Mouse (Mus musculus): ENCODE results near the gene Carmil2. TPM values are rescaled to one million over a fixed set of nuclear protein-coding genes. Genes with fewer than 3 reads are reported as not detected.

Gene Carmil2
- total RNA-seq (2023) = 126 TPM

DNA sequence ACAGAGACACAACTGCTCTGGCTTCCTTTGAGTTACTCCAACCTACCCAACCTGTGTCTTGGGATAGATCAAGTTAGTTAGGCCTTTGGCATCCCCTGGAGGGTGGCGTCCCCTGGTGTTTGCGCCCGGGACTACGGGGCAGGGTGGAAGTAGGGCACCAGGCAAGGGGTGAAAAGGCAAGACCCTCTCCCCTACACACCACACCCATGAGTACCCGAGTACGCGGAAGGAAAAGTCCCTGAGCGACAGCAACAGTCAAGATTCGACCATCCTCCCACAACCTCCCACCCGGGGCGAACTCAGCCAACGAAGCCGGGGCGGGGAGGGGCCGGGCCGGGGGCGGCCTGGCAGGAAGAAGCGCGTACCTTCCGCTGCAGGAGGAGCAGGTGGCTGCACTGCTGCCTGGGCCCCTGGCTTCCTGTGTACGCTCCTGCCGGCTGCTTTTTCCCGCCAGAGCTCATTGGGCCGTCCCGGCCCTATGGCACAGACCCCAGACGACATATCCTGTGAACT, at the start of gene Carmil2:
Carmil2 (plus strand) TSS at position 479 of the 513 bp plus-strand sequence.

DNA sequence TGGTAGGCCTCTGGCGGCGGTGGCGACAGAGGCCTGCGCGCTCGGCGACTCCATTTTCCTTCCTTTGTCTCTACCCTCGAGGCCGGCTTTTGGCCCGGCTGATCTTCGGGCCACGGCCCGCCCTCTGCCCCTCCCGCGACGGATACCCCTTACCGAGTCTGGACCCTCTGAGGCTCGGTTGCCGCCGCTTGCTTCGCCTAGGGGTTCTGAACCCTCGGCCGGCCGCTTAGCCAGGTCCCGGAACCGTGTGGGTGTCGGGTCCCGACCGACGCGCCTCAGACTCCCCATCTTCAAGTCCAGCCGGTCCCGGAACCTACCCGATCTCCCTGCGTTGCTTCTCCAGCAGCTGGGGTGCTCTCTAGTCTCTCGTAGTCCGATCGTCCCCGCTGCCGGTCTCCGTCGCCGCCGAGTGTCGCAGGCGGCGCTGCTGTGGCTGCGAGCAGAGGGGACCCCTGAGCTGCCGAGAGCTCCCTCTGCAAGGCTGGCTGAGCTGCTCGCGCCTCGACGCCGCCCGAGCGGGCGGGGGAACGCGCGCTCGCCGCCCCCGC, 49.0 kb upstream of the Carmil2 start, which contains the start of gene Agrp:
Agrp (minus strand) TSS at position 431 of the 548 bp plus-strand sequence.

GRCm38 (mm10) chr8:105700966-105701824, 15.1 kb downstream of the Carmil2 start, which contains the start of the genes Acd and Pard6a:
Gene Acd (minus strand): TSS chr8:105701102.
Gene Pard6a (plus strand): TSS chr8:105701148.

GRCm38 (mm10) chr8:105707498-105708403, 21.7 kb downstream of the Carmil2 start, which contains the start of the genes 4933405L10Rik and Enkd1:
Gene 4933405L10Rik (plus strand): TSS chr8:105707655.
Gene Enkd1 (minus strand): TSS chr8:105708210.

Other genes with a start within 250 kb of the Carmil2 start
- gene Tppp3, start 214.7 kb upstream of the Carmil2 start, total RNA-seq (2023) = 1.3 TPM
- 5.8 TPM for gene Zdhhc1, start 189.4 kb upstream of the Carmil2 start, total RNA-seq (2023)
- not detected for gene Hsd11b2, start 167.5 kb upstream of the Carmil2 start, total RNA-seq (2023)
- 51.3 TPM for gene Atp6v0d1, start 120.2 kb upstream of the Carmil2 start, total RNA-seq (2023)
- gene Ripor1, start 81.0 kb upstream of the Carmil2 start, total RNA-seq (2023) = 18.9 TPM
- 148 TPM for gene Ctcf, start 49.7 kb upstream of the Carmil2 start, total RNA-seq (2023)
- gene Agrp, start 48.9 kb upstream of the Carmil2 start, total RNA-seq (2023) = not detected
- gene Acd, start 14.8 kb downstream of the Carmil2 start, total RNA-seq (2023) = 52.6 TPM
- 10.6 TPM for gene Pard6a, start 14.9 kb downstream of the Carmil2 start, total RNA-seq (2023)
- gene 4933405L10Rik, start 21.4 kb downstream of the Carmil2 start, total RNA-seq (2023) = not detected
- gene Enkd1, start 21.9 kb downstream of the Carmil2 start, total RNA-seq (2023) = 2.9 TPM
- gene Gfod2, start 72.4 kb downstream of the Carmil2 start, total RNA-seq (2023) = 6.0 TPM
- gene Ranbp10, start 141.1 kb downstream of the Carmil2 start, total RNA-seq (2023) = 44.5 TPM
- gene Tsnaxip1, start 141.5 kb downstream of the Carmil2 start, total RNA-seq (2023) = 0.24 TPM
- 18.6 TPM for gene Cenpt, start 167.0 kb downstream of the Carmil2 start, total RNA-seq (2023)
- 18.5 TPM for gene Thap11, start 168.9 kb downstream of the Carmil2 start, total RNA-seq (2023)
- gene Nutf2, start 174.3 kb downstream of the Carmil2 start, total RNA-seq (2023) = 18.0 TPM
- gene Edc4, start 194.6 kb downstream of the Carmil2 start, total RNA-seq (2023) = 87.4 TPM
- gene Nrn1l, start 207.3 kb downstream of the Carmil2 start, total RNA-seq (2023) = not detected
- gene Pskh1, start 214.2 kb downstream of the Carmil2 start, total RNA-seq (2023) = 23.3 TPM
- 6.9 TPM for gene Ctrl, start 247.6 kb downstream of the Carmil2 start, total RNA-seq (2023)

Measured in CD8-positive naive resting alpha-beta T cell, adult 57 days (primary cell).